6 mouse cellular contexts compared by ENCODE assay signal in the genomic region with DNA sequence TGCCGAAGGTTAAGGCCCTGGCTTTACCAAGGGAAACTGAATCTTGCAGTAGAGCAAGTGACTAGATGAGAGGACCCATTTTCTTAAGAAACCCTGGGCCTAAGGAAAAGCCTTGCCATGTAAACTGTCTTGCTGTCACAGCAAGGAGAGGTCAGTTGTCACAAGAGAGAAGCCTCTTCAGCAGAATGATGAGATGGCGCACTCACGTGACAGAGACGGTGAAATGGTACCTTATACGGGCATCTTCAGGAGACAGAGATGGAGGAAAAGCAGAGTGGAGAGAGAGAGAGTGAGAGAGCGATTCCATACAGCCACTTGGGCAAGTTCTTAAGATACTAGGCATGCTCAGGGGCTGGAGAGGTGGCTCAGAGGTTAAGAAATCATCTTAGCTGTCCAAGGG.
"Had no signal": no experiment of that assay in that cellular context is flagged by ENCODE, and none has a peak within 500 bp of the region (broad histone marks: within the 10 kb centered on the region; RNA-seq: fewer than 3 reads in every experiment).

No protein-coding gene starts in this region.

- DNase-seq: thymus, adult 18-20 months; thymus, postnatal 36 days had no signal

- H3K4me3 ChIP-seq: neural tube, embryonic 13.5 days; neural tube, embryonic 15.5 days; stomach, embryonic 15.5 days had no signal

- H3K27me3 ChIP-seq: neural tube, embryonic 13.5 days; neural tube, embryonic 15.5 days; stomach, embryonic 15.5 days had no signal

- H3K4me2 ChIP-seq: neural tube, embryonic 13.5 days; neural tube, embryonic 15.5 days; stomach, embryonic 15.5 days had no signal

- H3K4me1 ChIP-seq: neural tube, embryonic 15.5 days; stomach, embryonic 15.5 days had no signal

- H3K27ac ChIP-seq: neural tube, embryonic 13.5 days; neural tube, embryonic 15.5 days; stomach, embryonic 15.5 days; stomach, postnatal 0 days had no signal

- H3K9ac ChIP-seq: neural tube, embryonic 13.5 days; neural tube, embryonic 15.5 days; stomach, embryonic 15.5 days had no signal

- H3K9me3 ChIP-seq: neural tube, embryonic 13.5 days; neural tube, embryonic 15.5 days; stomach, embryonic 15.5 days had no signal

- H3K36me3 ChIP-seq: neural tube, embryonic 13.5 days; neural tube, embryonic 15.5 days; stomach, embryonic 15.5 days had no signal
